Mouse (Mus musculus) kidney, embryonic 16.5 days (tissue): ENCODE data around the gene Cfh. TPM values are rescaled to one million over a fixed set of nuclear protein-coding genes. Genes with fewer than 3 reads are reported as not detected.
A peak's percentile ranks its signal among the peaks of the same experiment; 100 is the strongest.
"Not testable (repeated sequence)": the region's sequence is repeated elsewhere in the genome, so short reads cannot be mapped to it uniquely, and the experiment has no call there.

Experiments
- ATAC-seq: fragments of 200-750 bp; cut with Nextera tagmentation; 2 replicates; pipeline ENCODE4 v1.8.0; 2017; ENCODE audit warnings: moderate TSS enrichment; ENCODE audit not compliant: low FRiP score, low TSS enrichment
- H3K27ac ChIP-seq: fragments of 300-500 bp; sonication (generic); 2 replicates; pipeline ENCODE4 v1.5.1; 2014; ENCODE audit warnings: low read length
- H3K27me3 ChIP-seq: fragments of 300-500 bp; sonication (generic); 2 replicates; pipeline ENCODE4 v1.6.1; 2014; ENCODE audit warnings: low read length, control low read depth, mixed read lengths; ENCODE audit not compliant: insufficient read depth
- H3K36me3 ChIP-seq: fragments of 300-500 bp; sonication (generic); 2 replicates; pipeline ENCODE4 v1.6.1; 2014; ENCODE audit warnings: low read length, control low read depth, mixed read lengths; ENCODE audit not compliant: insufficient read depth
- H3K4me1 ChIP-seq: fragments of 300-500 bp; sonication (generic); 2 replicates; pipeline ENCODE4 v1.6.1; 2014; ENCODE audit warnings: low read length, control low read depth, mixed read lengths; ENCODE audit not compliant: insufficient read depth
- H3K4me2 ChIP-seq: fragments of 300-500 bp; sonication (generic); replicated peaks from 2 replicates; pipeline ENCODE4 v1.6.1; 2014; ENCODE audit warnings: low read depth, low read length
- H3K4me3 ChIP-seq: fragments of 300-500 bp; sonication (generic); 2 replicates; pipeline ENCODE4 v1.5.1; 2014; ENCODE audit warnings: mild to moderate bottlenecking, low read length
- H3K9ac ChIP-seq: fragments of 300-500 bp; sonication (generic); replicated peaks from 2 replicates; pipeline ENCODE4 v1.6.1; 2014; ENCODE audit warnings: low read length
- H3K9me3 ChIP-seq: fragments of 300-500 bp; sonication (generic); 2 replicates; pipeline ENCODE4 v1.6.1; 2016; ENCODE audit warnings: low read length, control low read depth
- WGBS: fragments of 180-500 bp; shearing (Covaris S2); extraction: QIAGEN DNeasy Blood & Tissue Kit; methylation state at CpG from one replicate; pipeline ENCODE4 v1.1.7; 2014; 5-methylcytosine and 5-hydroxymethylcytosine counted together
- polyA plus RNA-seq: library from polyadenylated mRNA; unstranded; fragments of >200 nt; fragmentation: Nextera tagmentation; extraction: Ambion mirVana; gene quantifications from 2 replicates; pipeline ENCODE4 v1.2.1, GENCODE M21; 2015

Cfh gene
- 183 and 191 TPM in 2 replicates for polyA plus RNA-seq

- ATAC-seq, H3K4me1 ChIP-seq, H3K27me3 ChIP-seq, H3K9ac ChIP-seq, H3K36me3 ChIP-seq, H3K9me3 ChIP-seq: not testable (repeated sequence)
- Histone ChIP-seq H3K27ac (peak within 1 kb of the TSS; percentile 75; the same call in 1 of the 2 replicates), H3K4me3 (peak within 1 kb of the TSS; percentile 32), H3K4me2 (peak within 1 kb of the TSS; percentile 26)
These were observed at the start of gene Cfh for GRCm38 (mm10) chr1:140183664-140184063. Gene Cfh, minus strand, starts transcription at chr1:140183764.

DNA sequence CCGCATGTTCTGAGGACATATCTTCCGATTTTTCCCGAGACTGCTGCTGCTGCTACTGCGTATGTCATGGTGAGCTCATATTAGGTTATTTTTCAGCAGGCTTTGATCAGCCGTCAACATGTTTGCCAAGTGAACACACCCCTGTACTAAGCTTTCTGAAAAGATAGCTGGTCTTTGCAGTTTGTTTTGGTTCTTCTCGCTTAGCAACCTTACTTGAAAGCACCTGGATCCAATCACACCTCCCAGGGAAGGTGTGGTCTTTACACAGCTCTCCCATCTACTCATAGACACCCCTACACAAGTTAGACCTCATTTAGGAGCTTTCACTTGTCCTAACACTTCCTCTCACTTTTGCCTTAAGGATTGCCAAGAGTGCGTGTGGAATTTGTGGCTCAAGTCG is 43.1 kb upstream of the Cfh start:
- no peak overlapping the region for H3K9ac ChIP-seq
- H3K9me3 ChIP-seq: no peaks in the 10 kb centered on the region
- no peak for ATAC-seq
- H3K27ac ChIP-seq: no peak overlapping the region
- H3K4me3 ChIP-seq: no peak overlapping the region
- 80% methylated on average over 8 of the region's 8 CpGs for WGBS
- no peak overlapping the region for H3K4me2 ChIP-seq
- H3K36me3 ChIP-seq: no peaks in the 10 kb centered on the region
- no peaks in the 10 kb centered on the region for H3K27me3 ChIP-seq
- no peaks in the 10 kb centered on the region for H3K4me1 ChIP-seq

- 0 out of 2 replicates have a peak, but pooled peaks have one; percentile 6 for ATAC-seq
- H3K9ac ChIP-seq: no peak overlapping the region
- no peaks in the 10 kb centered on the region for H3K4me1 ChIP-seq
- whole genome bisulfite sequencing: 60% methylated on average over 1 of the region's 3 CpGs
- no peaks in the 10 kb centered on the region for H3K36me3 ChIP-seq
- H3K9me3 ChIP-seq: no peaks in the 10 kb centered on the region
- no peak overlapping the region for H3K4me2 ChIP-seq
- no peak overlapping the region for H3K27ac ChIP-seq
- H3K27me3 ChIP-seq: no peaks in the 10 kb centered on the region
- no peak overlapping the region for H3K4me3 ChIP-seq
These were observed 41.7 kb upstream of the Cfh start for GRCm38 (mm10) chr1:140225221-140225620.

- Histone ChIP-seq H3K4me1 (no peaks in the 10 kb centered on the region), H3K27ac (no peak overlapping the region), H3K4me2 (no peak overlapping the region), H3K9ac (no peak overlapping the region), H3K27me3 (no peaks in the 10 kb centered on the region), H3K9me3 (peaks cover under 1% of the 10 kb centered on the region; the same call in 1 of the 2 replicates), H3K4me3 (no peak overlapping the region), H3K36me3 (no peaks in the 10 kb centered on the region)
- 67% methylated on average over 2 of the region's 2 CpGs for WGBS
- ATAC-seq: no peak
These were observed 21.8 kb upstream of the Cfh start for GRCm38 (mm10) chr1:140205329-140205728.

GRCm38 (mm10) chr1:140188500-140188899 is 4.9 kb upstream of the Cfh start:
- H3K4me3 ChIP-seq, H3K4me2 ChIP-seq, H3K9me3 ChIP-seq, H3K36me3 ChIP-seq, H3K9ac ChIP-seq, H3K27me3 ChIP-seq, H3K4me1 ChIP-seq, ATAC-seq, H3K27ac ChIP-seq: not testable (repeated sequence)
- 89% methylated on average over 2 of the region's 2 CpGs for WGBS

GRCm38 (mm10) chr1:140183208-140183607 is 356 bp downstream of the Cfh start:
- Histone ChIP-seq H3K27ac (peak overlapping the region; percentile 75; the same call in 1 of the 2 replicates), H3K27me3 (no peaks in the 10 kb centered on the region), H3K4me2 (peak overlapping the region; percentile 26), H3K9ac (no peak overlapping the region; the same call in 1 of the 2 replicates), H3K4me1 (no peaks in the 10 kb centered on the region), H3K4me3 (peak overlapping the region; percentile 32), H3K9me3 (no peaks in the 10 kb centered on the region), H3K36me3 (no peaks in the 10 kb centered on the region)
- 27% methylated on average over 2 of the region's 2 CpGs for WGBS
- peak; percentile 90 for ATAC-seq

DNA sequence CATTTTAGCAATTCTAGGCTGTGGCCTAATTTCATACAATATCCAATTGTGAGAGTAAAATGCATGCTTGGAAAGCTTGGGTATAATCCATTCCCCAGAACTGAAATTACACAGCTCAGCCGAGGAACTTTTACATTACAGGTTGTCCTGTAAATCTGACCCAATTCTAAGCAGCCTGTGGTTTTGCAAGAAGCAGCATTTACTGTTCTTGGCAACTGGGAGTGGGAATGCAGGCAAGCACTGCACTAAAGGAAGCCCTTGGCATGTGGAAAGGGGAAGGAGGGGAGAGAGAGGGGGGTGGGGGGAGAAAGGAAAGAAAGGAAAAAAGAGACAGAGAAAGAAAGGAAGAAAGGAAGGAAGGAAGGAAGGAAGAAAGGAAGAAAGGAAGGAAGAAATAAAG is 3.4 kb downstream of the Cfh start:
- H3K9ac ChIP-seq: no peak overlapping the region
- ATAC-seq: no peak
- H3K4me2 ChIP-seq: peak overlapping the region; percentile 31
- no peaks in the 10 kb centered on the region for H3K9me3 ChIP-seq
- H3K27me3 ChIP-seq: no peaks in the 10 kb centered on the region
- H3K27ac ChIP-seq: no peak overlapping the region
- 60% methylated on average over 1 of the region's 1 CpGs for WGBS
- no peaks in the 10 kb centered on the region for H3K36me3 ChIP-seq
- H3K4me3 ChIP-seq: peak overlapping the region; percentile 21; the same call in 1 of the 2 replicates
- H3K4me1 ChIP-seq: no peaks in the 10 kb centered on the region

DNA sequence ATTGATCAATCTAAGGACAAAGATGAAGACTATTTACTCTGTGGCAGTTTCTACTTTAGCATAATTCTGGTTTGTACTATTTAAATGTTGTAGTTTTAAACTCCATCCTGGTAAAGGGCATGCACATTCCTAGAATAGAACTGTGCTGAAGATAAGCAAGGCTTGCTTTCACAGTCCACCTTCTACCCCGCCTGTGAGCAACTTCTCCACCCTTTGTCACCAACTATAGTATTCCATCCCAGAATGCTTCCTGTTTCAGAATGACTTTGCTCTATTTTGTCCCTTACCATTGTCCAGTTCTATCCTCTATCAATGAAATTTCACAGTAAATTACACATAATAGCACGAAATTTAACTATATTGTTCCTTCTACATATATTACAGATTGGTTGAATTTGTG is 8.1 kb downstream of the Cfh start:
- no peak overlapping the region for H3K4me3 ChIP-seq
- no peaks in the 10 kb centered on the region for H3K36me3 ChIP-seq
- ATAC-seq: no peak
- H3K4me1 ChIP-seq: no peaks in the 10 kb centered on the region
- no peaks in the 10 kb centered on the region for H3K9me3 ChIP-seq
- 78% methylated on average over 2 of the region's 2 CpGs for WGBS
- no peaks in the 10 kb centered on the region for H3K27me3 ChIP-seq
- no peak overlapping the region for H3K9ac ChIP-seq
- H3K4me2 ChIP-seq: no peak overlapping the region
- no peak overlapping the region for H3K27ac ChIP-seq

DNA sequence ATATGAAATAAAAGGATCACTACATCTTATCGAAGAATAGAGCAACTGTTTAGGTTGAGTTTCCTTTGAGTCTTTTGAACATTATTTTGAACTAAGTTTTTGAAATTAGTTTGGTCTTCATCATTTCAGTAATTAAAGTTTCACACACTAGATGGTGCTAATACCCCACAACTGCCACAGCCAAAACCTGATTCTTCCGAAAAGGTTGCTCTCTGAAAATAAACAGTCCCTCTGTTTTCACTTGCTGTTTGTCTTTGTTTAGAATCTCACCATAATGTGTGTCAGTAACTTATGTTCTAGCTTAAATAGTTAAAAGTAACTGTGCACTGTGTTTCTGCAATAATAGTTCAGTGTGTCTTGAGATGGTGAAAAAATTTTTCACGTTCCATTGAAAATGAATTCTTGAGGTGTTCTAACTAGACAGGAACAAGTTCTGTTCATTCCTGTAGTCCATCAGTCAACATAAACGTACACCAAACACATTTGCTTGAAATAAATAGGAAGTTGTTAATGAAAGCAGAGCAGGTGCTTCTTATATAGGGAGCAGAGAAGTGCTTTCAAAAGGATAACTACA is 11.9 kb downstream of the Cfh start:
- Histone ChIP-seq H3K9ac (no peak overlapping the region), H3K4me3 (no peak overlapping the region), H3K9me3 (no peaks in the 10 kb centered on the region), H3K36me3 (0 out of 2 replicates have a peak, but pooled peaks cover 4% of the 10 kb centered on the region), H3K4me1 (no peaks in the 10 kb centered on the region), H3K27me3 (no peaks in the 10 kb centered on the region), H3K4me2 (no peak overlapping the region), H3K27ac (no peak overlapping the region)
- ATAC-seq: no peak
- 39% methylated on average over 4 of the region's 4 CpGs for WGBS

DNA sequence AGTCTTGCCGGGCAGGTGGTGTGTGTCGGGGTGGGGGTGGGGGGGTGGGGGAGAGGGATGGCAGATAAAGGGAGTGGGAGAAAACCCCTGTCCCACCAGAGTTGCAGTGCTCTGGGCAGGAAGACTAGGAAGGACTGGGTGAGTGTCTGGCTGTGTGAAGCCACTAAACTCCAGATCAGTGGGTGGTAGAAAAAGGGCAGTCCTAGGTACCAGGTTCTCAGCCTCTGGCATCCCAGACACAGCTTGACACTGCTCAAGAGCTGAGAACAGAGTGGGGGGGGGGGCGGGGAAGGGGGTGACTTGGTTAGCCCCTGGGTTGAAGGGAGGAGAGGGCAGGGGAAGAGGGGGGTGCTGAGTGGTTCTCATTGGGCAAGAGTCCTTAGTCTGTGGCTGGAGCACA is 24.6 kb downstream of the Cfh start:
- WGBS: 83% methylated on average over 2 of the region's 3 CpGs
- no peaks in the 10 kb centered on the region for H3K27me3 ChIP-seq
- no peak overlapping the region for H3K9ac ChIP-seq
- no peak overlapping the region for H3K4me2 ChIP-seq
- no peaks in the 10 kb centered on the region for H3K9me3 ChIP-seq
- H3K4me1 ChIP-seq: no peaks in the 10 kb centered on the region
- H3K4me3 ChIP-seq: no peak overlapping the region
- ATAC-seq: no peak
- H3K36me3 ChIP-seq: 0 out of 2 replicates have a peak, but pooled peaks cover 2% of the 10 kb centered on the region
- H3K27ac ChIP-seq: no peak overlapping the region
